Mouse (Mus musculus): ENCODE data around the gene Sema4g. TPM values are rescaled to one million over a fixed set of nuclear protein-coding genes. Genes with fewer than 3 reads are reported as not detected.

Sema4g gene
- polyA plus RNA-seq (2012; rRNA removed) (24.9 and 32.5 TPM in 2 replicates), polyA plus RNA-seq (2014; fragmentation: Nextera tagmentation; extraction: Ambion mirVana) (2.6 and 3.3 TPM in 2 replicates)

- peaks cover 0 to 9% of the 10 kb centered on the region in 2 experiments; a peak in 1 of 4 replicates for H3K4me1 ChIP-seq (replicated peaks; ENCODE audit: control insufficient read depth in 2 of 2, insufficient read depth in 2 of 2, low read length in 1 of 2)
- no peaks in the 10 kb centered on the region for H3K36me3 ChIP-seq (replicated peaks; ENCODE audit: control insufficient read depth, insufficient read depth, low read depth)
Measured at GRCm38 (mm10) chr19:44988831-44989566, at the start of gene Sema4g. Gene Sema4g, plus strand, starts transcription at chr19:44989101.

DNA sequence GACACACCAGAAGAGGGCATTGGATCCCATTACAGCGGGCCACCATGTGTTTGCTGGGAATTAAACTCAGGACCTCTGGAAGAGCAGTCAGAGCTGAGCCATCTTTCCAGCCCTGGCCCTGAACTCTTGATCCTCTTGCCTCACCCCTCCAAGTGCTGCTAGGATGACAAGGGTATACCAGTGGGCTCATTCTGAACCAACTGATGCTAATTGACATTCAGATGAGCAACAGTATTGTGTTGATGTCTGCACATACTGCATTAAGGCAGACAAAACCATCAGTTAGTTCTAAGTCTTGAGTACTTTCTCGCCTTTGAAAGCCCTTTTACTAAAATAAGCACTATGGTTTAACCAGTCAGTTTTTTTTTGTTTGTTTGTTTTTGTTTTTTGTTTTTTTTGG is 29.3 kb upstream of the Sema4g start:
- no peak for TF ChIP-seq CTCF (IDR thresholded peaks at IDR 0.05; ENCODE audit: low read depth)
- TF ChIP-seq EP300 (IDR thresholded peaks at IDR 0.05; ENCODE audit: low read depth), result no peak
- WGBS (ENCODE audit: insufficient replicate concordance), result 83% methylated on average over 2 of the region's 2 CpGs
- DNase-seq (ENCODE audit: low read depth in 3 of 3, low spot score in 3 of 3) (no peak), ATAC-seq (ENCODE audit: insufficient read depth) (no peak)
- Histone ChIP-seq H3K36me3 (replicated peaks; ENCODE audit: control insufficient read depth, insufficient read depth, low read depth) (peaks cover 55% of the 10 kb centered on the region), H3K9me3 (ENCODE audit: control insufficient read depth, low read length) (no peaks in the 10 kb centered on the region), H3K4me1 (replicated peaks; ENCODE audit: control insufficient read depth in 2 of 2, insufficient read depth in 2 of 2, low read length in 1 of 2) (no peaks in the 10 kb centered on the region), H3K9ac (replicated peaks) (no peak overlapping the region), H3K27me3 (ENCODE audit: control insufficient read depth, insufficient read depth, low read length) (no peaks in the 10 kb centered on the region), H3K4me3 (ENCODE audit: insufficient read depth in 1 of 2, low read depth in 2 of 2, low read length in 2 of 2) (no peak overlapping the region), H3K4me2 (ENCODE audit: low read depth) (no peak overlapping the region), H3K27ac (no peak overlapping the region)

More at GRCm38 (mm10) chr19:44988831-44989566, at the start of gene Sema4g:
- ATAC-seq (ENCODE audit: insufficient read depth) (peak; percentile 32; the same call in 1 of the 2 replicates), DNase-seq (ENCODE audit: low read depth in 3 of 3, low spot score in 3 of 3) (no peak)
- Histone ChIP-seq H3K27ac (no peak within 1 kb of the TSS), H3K27me3 (ENCODE audit: control insufficient read depth, insufficient read depth, low read length) (peaks cover 19% of the 10 kb centered on the region), H3K9ac (replicated peaks) (no peak within 1 kb of the TSS; the same call in 1 of the 2 replicates), H3K4me3 (ENCODE audit: insufficient read depth in 1 of 2, low read depth in 2 of 2, low read length in 2 of 2) (peak within 1 kb of the TSS; percentile 50 to 51), H3K4me2 (ENCODE audit: low read depth) (peak within 1 kb of the TSS; percentile 40), H3K9me3 (ENCODE audit: control insufficient read depth, low read length) (no peaks in the 10 kb centered on the region)
- WGBS (ENCODE audit: insufficient replicate concordance), result 1% methylated on average over 46 of the region's 58 CpGs
- TF ChIP-seq CTCF (IDR thresholded peaks at IDR 0.05; ENCODE audit: low read depth), result peak; percentile 35; the same call in 1 of the 2 replicates
- no peak for TF ChIP-seq EP300 (IDR thresholded peaks at IDR 0.05; ENCODE audit: low read depth)

DNA sequence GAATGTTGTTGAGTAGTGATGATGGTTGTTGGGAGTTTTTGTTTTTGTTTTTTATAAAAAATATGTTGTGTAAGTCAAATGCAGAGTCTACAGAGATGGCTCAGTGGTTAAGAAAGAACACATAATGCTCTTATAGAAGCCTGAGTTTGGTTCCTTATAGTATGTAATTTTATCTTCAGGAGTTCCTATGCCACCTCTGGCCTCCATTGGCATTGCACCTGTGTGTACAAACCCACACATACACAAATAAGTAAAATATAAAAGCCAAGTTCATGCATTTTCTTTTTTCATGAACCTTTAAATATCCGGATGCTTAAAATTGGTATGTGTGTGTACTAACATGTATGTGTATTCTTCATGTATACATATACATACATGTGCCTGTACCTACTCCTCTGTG is 22.9 kb upstream of the Sema4g start:
- WGBS (ENCODE audit: insufficient replicate concordance), result 71% methylated on average over 1 of the region's 1 CpGs
- H3K36me3 ChIP-seq (replicated peaks; ENCODE audit: control insufficient read depth, insufficient read depth, low read depth), result peaks cover 58% of the 10 kb centered on the region
- no peak for ATAC-seq (ENCODE audit: insufficient read depth)

DNA sequence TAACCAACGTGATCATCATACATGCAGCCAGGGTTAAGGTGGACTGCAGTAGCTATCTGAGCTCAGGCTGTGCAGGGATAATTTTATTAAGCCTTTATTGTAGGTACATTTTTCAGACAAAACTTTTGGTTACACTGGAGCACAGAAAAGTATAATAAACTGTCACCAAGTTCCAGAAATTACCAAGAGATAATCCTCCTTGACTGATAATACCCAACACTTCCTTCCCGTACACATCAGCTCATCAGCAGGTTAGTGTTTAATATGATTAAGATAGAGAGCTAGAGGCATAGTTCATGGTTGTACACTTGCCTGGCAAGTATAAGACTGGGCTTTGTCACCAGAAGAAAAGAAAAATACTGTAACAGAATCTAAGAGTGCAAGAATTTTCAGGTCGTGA is 20.6 kb upstream of the Sema4g start:
- 70% methylated on average over 3 of the region's 3 CpGs for WGBS (ENCODE audit: insufficient replicate concordance)
- TF ChIP-seq CTCF (IDR thresholded peaks at IDR 0.05; ENCODE audit: low read depth) (no peak), EP300 (IDR thresholded peaks at IDR 0.05; ENCODE audit: low read depth) (no peak)
- H3K36me3 ChIP-seq (replicated peaks; ENCODE audit: control insufficient read depth, insufficient read depth, low read depth), result peaks cover 59% of the 10 kb centered on the region

More for the DNA sequence above, 22.9 kb upstream of the Sema4g start:
- no peak overlapping the region for H3K27ac ChIP-seq
- DNase-seq (ENCODE audit: low read depth in 3 of 3, low spot score in 3 of 3), result no peak
- no peaks in the 10 kb centered on the region for H3K4me1 ChIP-seq (replicated peaks; ENCODE audit: control insufficient read depth in 2 of 2, insufficient read depth in 2 of 2, low read length in 1 of 2)
- H3K4me3 ChIP-seq (ENCODE audit: insufficient read depth in 1 of 2, low read depth in 2 of 2, low read length in 2 of 2), result no peak overlapping the region
- no peak overlapping the region for H3K4me2 ChIP-seq (ENCODE audit: low read depth)
- no peaks in the 10 kb centered on the region for H3K27me3 ChIP-seq (ENCODE audit: control insufficient read depth, insufficient read depth, low read length)
- H3K9me3 ChIP-seq (ENCODE audit: control insufficient read depth, low read length), result no peaks in the 10 kb centered on the region
- no peak overlapping the region for H3K9ac ChIP-seq (replicated peaks)
- no peak for TF ChIP-seq CTCF (IDR thresholded peaks at IDR 0.05; ENCODE audit: low read depth)
- TF ChIP-seq EP300 (IDR thresholded peaks at IDR 0.05; ENCODE audit: low read depth), result no peak

GRCm38 (mm10) chr19:44976636-44977035 is 12.3 kb upstream of the Sema4g start:
- no peak for ATAC-seq (ENCODE audit: insufficient read depth)
- Histone ChIP-seq H3K4me2 (ENCODE audit: low read depth) (no peak overlapping the region), H3K4me3 (ENCODE audit: insufficient read depth in 1 of 2, low read depth in 2 of 2, low read length in 2 of 2) (no peak overlapping the region), H3K9ac (replicated peaks) (no peak overlapping the region), H3K9me3 (ENCODE audit: control insufficient read depth, low read length) (no peaks in the 10 kb centered on the region), H3K4me1 (replicated peaks; ENCODE audit: control insufficient read depth in 2 of 2, insufficient read depth in 2 of 2, low read length in 1 of 2) (no peaks in the 10 kb centered on the region), H3K36me3 (replicated peaks; ENCODE audit: control insufficient read depth, insufficient read depth, low read depth) (peaks cover 74% of the 10 kb centered on the region), H3K27ac (no peak overlapping the region), H3K27me3 (ENCODE audit: control insufficient read depth, insufficient read depth, low read length) (no peaks in the 10 kb centered on the region)
- TF ChIP-seq EP300 (IDR thresholded peaks at IDR 0.05; ENCODE audit: low read depth) (no peak), CTCF (IDR thresholded peaks at IDR 0.05; ENCODE audit: low read depth) (no peak)
- WGBS (ENCODE audit: insufficient replicate concordance), result 79% methylated on average over 6 of the region's 6 CpGs
- DNase-seq (ENCODE audit: low read depth in 3 of 3, low spot score in 3 of 3), result no peak

More for the DNA sequence above, 20.6 kb upstream of the Sema4g start:
- DNase-seq (ENCODE audit: low read depth in 3 of 3, low spot score in 3 of 3) (no peak), ATAC-seq (ENCODE audit: insufficient read depth) (no peak)
- Histone ChIP-seq H3K4me3 (ENCODE audit: insufficient read depth in 1 of 2, low read depth in 2 of 2, low read length in 2 of 2) (no peak overlapping the region), H3K9ac (replicated peaks) (no peak overlapping the region), H3K9me3 (ENCODE audit: control insufficient read depth, low read length) (no peaks in the 10 kb centered on the region), H3K4me1 (replicated peaks; ENCODE audit: control insufficient read depth in 2 of 2, insufficient read depth in 2 of 2, low read length in 1 of 2) (no peaks in the 10 kb centered on the region), H3K27me3 (ENCODE audit: control insufficient read depth, insufficient read depth, low read length) (no peaks in the 10 kb centered on the region), H3K4me2 (ENCODE audit: low read depth) (no peak overlapping the region), H3K27ac (no peak overlapping the region)
